In genomic region chr10:117712871-117713270, GRCm38 (mm10) we compare ENCODE assay signal across 18 mouse cellular contexts.
"Had no signal": no experiment of that assay in that cellular context is flagged by ENCODE, and none has a peak within 500 bp of the region (broad histone marks: within the 10 kb centered on the region; RNA-seq: fewer than 3 reads in every experiment).

No protein-coding gene starts in this region.

- H3K27ac ChIP-seq: macrophage; midbrain, embryonic 12.5 days; neural tube, embryonic 13.5 days; neural tube, embryonic 15.5 days had no signal

- H3K4me3 ChIP-seq: megakaryocyte, embryonic 14.5 days; midbrain, embryonic 12.5 days; myocyte; neural tube, embryonic 13.5 days; neural tube, embryonic 15.5 days had no signal

- H3K27me3 ChIP-seq: megakaryocyte, embryonic 14.5 days; midbrain, embryonic 12.5 days; neural tube, embryonic 13.5 days; neural tube, embryonic 15.5 days had no signal

- H3K9me3 ChIP-seq: megakaryocyte, embryonic 14.5 days; midbrain, embryonic 12.5 days; neural tube, embryonic 13.5 days; neural tube, embryonic 15.5 days had no signal

- H3K9ac ChIP-seq: lung, embryonic 14.5 days; midbrain, embryonic 12.5 days; neural tube, embryonic 13.5 days; neural tube, embryonic 15.5 days had no signal

- H3K4me2 ChIP-seq: lung, embryonic 14.5 days; midbrain, embryonic 12.5 days; neural tube, embryonic 13.5 days; neural tube, embryonic 15.5 days had no signal

- DNase-seq: lung, adult 18-20 months; lung, embryonic 14.5 days; lung, postnatal 10 days; midbrain, embryonic 14.5 days; retina, postnatal 1 day; right cerebral cortex, adult 18-20 months; right cerebral cortex, postnatal 25 days; right cerebral cortex, postnatal 4 days; spleen, adult 18-20 months; thymus, adult 18-20 months; thymus, postnatal 14 days; thymus, postnatal 36 days had no signal

- H3K36me3 ChIP-seq: midbrain, embryonic 12.5 days had no signal
